Mouse (Mus musculus) cerebellum, adult 8-10 months (tissue): Measurements from ENCODE around the gene Tulp2.
"Not testable (repeated sequence)": the region's sequence is repeated elsewhere in the genome, so short reads cannot be mapped to it uniquely, and the experiment has no call there.

Source experiments
- DNase-seq: peaks from one replicate; pipeline ENCODE4 v3.0.0; 2022

The Tulp2 gene

GRCm38 (mm10) chr7:45460377-45460776, 21.3 kb upstream of the Tulp2 start:
- no peak for DNase-seq

GRCm38 (mm10) chr7:45460860-45461314, 20.8 kb upstream of the Tulp2 start:
- no peak for DNase-seq

GRCm38 (mm10) chr7:45461326-45461725, 20.4 kb upstream of the Tulp2 start:
- DNase-seq: no peak

GRCm38 (mm10) chr7:45461781-45462180, 19.9 kb upstream of the Tulp2 start:
- DNase-seq: no peak

- DNase-seq: no peak
Observed at GRCm38 (mm10) chr7:45462325-45462724, 19.4 kb upstream of the Tulp2 start.

- not testable (repeated sequence) for DNase-seq
Observed at GRCm38 (mm10) chr7:45462868-45463267, 18.8 kb upstream of the Tulp2 start.

GRCm38 (mm10) chr7:45463987-45464778, 17.5 kb upstream of the Tulp2 start:
- DNase-seq: no peak

GRCm38 (mm10) chr7:45465112-45465511, 16.6 kb upstream of the Tulp2 start:
- DNase-seq: no peak

- no peak for DNase-seq
Observed at GRCm38 (mm10) chr7:45465549-45465948, 16.1 kb upstream of the Tulp2 start.

GRCm38 (mm10) chr7:45466283-45467089, 15.2 kb upstream of the Tulp2 start, which contains the start of gene Bax:
Gene Bax (minus strand): TSS chr7:45466898.
- peak; percentile 98 for DNase-seq

GRCm38 (mm10) chr7:45467090-45467670, 14.5 kb upstream of the Tulp2 start:
- no peak for DNase-seq

- DNase-seq: no peak
Observed at GRCm38 (mm10) chr7:45470869-45471268, 10.8 kb upstream of the Tulp2 start.

GRCm38 (mm10) chr7:45475291-45475969, 6.2 kb upstream of the Tulp2 start:
- DNase-seq: no peak

- no peak for DNase-seq
Observed at GRCm38 (mm10) chr7:45476453-45476852, 5.2 kb upstream of the Tulp2 start.

- DNase-seq: no peak
Observed at GRCm38 (mm10) chr7:45477003-45477402, 4.7 kb upstream of the Tulp2 start.

GRCm38 (mm10) chr7:45478774-45479173, 2.9 kb upstream of the Tulp2 start:
- no peak for DNase-seq

GRCm38 (mm10) chr7:45480310-45480709, 1.4 kb upstream of the Tulp2 start:
- DNase-seq: not testable (repeated sequence)

GRCm38 (mm10) chr7:45482166-45482565, 489 bp downstream of the Tulp2 start:
- no peak for DNase-seq

- not testable (repeated sequence) for DNase-seq
Observed at GRCm38 (mm10) chr7:45484985-45485384, 3.3 kb downstream of the Tulp2 start.

GRCm38 (mm10) chr7:45486158-45486557, 4.5 kb downstream of the Tulp2 start:
- no peak for DNase-seq

GRCm38 (mm10) chr7:45486761-45487415, 5.2 kb downstream of the Tulp2 start, which contains the start of gene Gm45808:
Gene Gm45808 (minus strand): TSS chr7:45486811.
- no peak for DNase-seq

- no peak for DNase-seq
Observed at GRCm38 (mm10) chr7:45487861-45488292, 6.2 kb downstream of the Tulp2 start.
